Mouse (Mus musculus): Measurements from ENCODE around the gene Vnn1. TPM values are rescaled to one million over a fixed set of nuclear protein-coding genes. Genes with fewer than 3 reads are reported as not detected.

Gene Vnn1
- total RNA-seq, 2 experiments from 2014 or later, result 1.1 TPM

Other genes with a start within 250 kb of the Vnn1 start
- gene Rps12, start 107.4 kb upstream of the Vnn1 start, total RNA-seq (2021), result 100 to 1,000 TPM; 219 to 226 TPM
- 1 to 10 TPM; 9.2 to 9.4 TPM for gene Slc18b1, start 97.7 kb upstream of the Vnn1 start, total RNA-seq (2021)
- not detected for gene Vnn3, start 43.2 kb upstream of the Vnn1 start, total RNA-seq (2021)
- gene Taar1, start 25.7 kb downstream of the Vnn1 start, total RNA-seq (2021), result not detected
- not detected for gene Taar2, start 43.9 kb downstream of the Vnn1 start, total RNA-seq (2021)
- gene Taar3, start 54.9 kb downstream of the Vnn1 start, total RNA-seq (2021), result not detected
- not detected for gene Taar4, start 65.8 kb downstream of the Vnn1 start, total RNA-seq (2021)
- not detected for gene Taar5, start 76.0 kb downstream of the Vnn1 start, total RNA-seq (2021)
- gene Taar6, start 91.0 kb downstream of the Vnn1 start, total RNA-seq (2021), result not detected
- not detected for gene Taar7a, start 98.8 kb downstream of the Vnn1 start, total RNA-seq (2021)
- not detected for gene Taar7b, start 105.3 kb downstream of the Vnn1 start, total RNA-seq (2021)
- gene Taar7d, start 132.5 kb downstream of the Vnn1 start, total RNA-seq (2021), result not detected
- gene Taar7e, start 142.9 kb downstream of the Vnn1 start, total RNA-seq (2021), result not detected
- not detected for gene Taar7f, start 154.8 kb downstream of the Vnn1 start, total RNA-seq (2021)
- not detected for gene Taar8a, start 181.8 kb downstream of the Vnn1 start, total RNA-seq (2021)
- not detected for gene Taar8b, start 197.6 kb downstream of the Vnn1 start, total RNA-seq (2021)
- not detected for gene Taar8c, start 207.2 kb downstream of the Vnn1 start, total RNA-seq (2021)
- gene Taar9, start 214.8 kb downstream of the Vnn1 start, total RNA-seq (2021), result not detected